Mouse (Mus musculus): Measurements from ENCODE around the gene Gtf3c4. TPM values are rescaled to one million over a fixed set of nuclear protein-coding genes. Genes with fewer than 3 reads are reported as not detected.

Gtf3c4 gene
- polyA plus RNA-seq, 1 experiment from 2014 or later = 16.6 TPM

Other genes with a start within 250 kb of the Gtf3c4 start
- gene Gfi1b, start 218.4 kb downstream of the Gtf3c4 start, polyA plus RNA-seq (2015; fragmentation: Nextera tagmentation; extraction: Ambion mirVana) = 0.19 and 0.31 TPM in 2 replicates
- gene Tsc1, start 199.1 kb downstream of the Gtf3c4 start, polyA plus RNA-seq (2015; fragmentation: Nextera tagmentation; extraction: Ambion mirVana) = 29.0 and 34.1 TPM in 2 replicates
- 1.6 and 2.8 TPM in 2 replicates for gene Spaca9, start 140.6 kb downstream of the Gtf3c4 start, polyA plus RNA-seq (2015; fragmentation: Nextera tagmentation; extraction: Ambion mirVana)
- 0.83 and 1.1 TPM in 2 replicates for gene Ak8, start 140.2 kb downstream of the Gtf3c4 start, polyA plus RNA-seq (2015; fragmentation: Nextera tagmentation; extraction: Ambion mirVana)
- 15.1 and 15.4 TPM in 2 replicates for gene Ddx31, start within 50 bp of the Gtf3c4 start, polyA plus RNA-seq (2015; fragmentation: Nextera tagmentation; extraction: Ambion mirVana)
- gene Barhl1, start 76.3 kb upstream of the Gtf3c4 start, polyA plus RNA-seq (2015; fragmentation: Nextera tagmentation; extraction: Ambion mirVana) = 1.3 and 4.4 TPM in 2 replicates
- 0.25 TPM in 2 replicates for gene Cfap77, start 214.7 kb upstream of the Gtf3c4 start, polyA plus RNA-seq (2015; fragmentation: Nextera tagmentation; extraction: Ambion mirVana)
- 10.2 and 11.1 TPM in 2 replicates for gene Ttf1, start 219.9 kb upstream of the Gtf3c4 start, polyA plus RNA-seq (2015; fragmentation: Nextera tagmentation; extraction: Ambion mirVana)

Measured in forebrain, embryonic 13.5 days (tissue).